Mouse (Mus musculus): ENCODE data around the gene Cldn20. TPM values are rescaled to one million over a fixed set of nuclear protein-coding genes. Genes with fewer than 3 reads are reported as not detected.

The Cldn20 gene
- not detected for polyA plus RNA-seq (2017; shearing (Covaris generic))

GRCm38 (mm10) chr17:3532254-3532653, at the start of gene Cldn20:
Gene Cldn20 (plus strand): TSS chr17:3532554.

GRCm38 (mm10) chr17:3557331-3558311, 25.3 kb downstream of the Cldn20 start, which contains the start of gene Tfb1m:
Gene Tfb1m (minus strand): TSS chr17:3557781.

Other genes with a start within 250 kb of the Cldn20 start
- 0.50 TPM for gene Tiam2, start 206.0 kb upstream of the Cldn20 start, polyA plus RNA-seq (2017; shearing (Covaris generic))
- gene Tfb1m, start 25.2 kb downstream of the Cldn20 start, polyA plus RNA-seq (2017; shearing (Covaris generic)) = 7.6 TPM
- gene Nox3, start 163.7 kb downstream of the Cldn20 start, polyA plus RNA-seq (2017; shearing (Covaris generic)) = not detected

Measured in effector memory CD4-positive, alpha-beta T cell, adult 7 months (primary cell).